Mouse (Mus musculus) heart, embryonic 15.5 days (tissue): ENCODE measurements around the gene Nde1. TPM values are rescaled to one million over a fixed set of nuclear protein-coding genes. Genes with fewer than 3 reads are reported as not detected.

Experiments
- ATAC-seq: fragments of 200-750 bp; cut with Nextera tagmentation; replicated peaks from 2 replicates; pipeline ENCODE4 v1.8.0; 2017; ENCODE audit warnings: low read depth, moderate TSS enrichment; ENCODE audit not compliant: insufficient number of reproducible peaks, insufficient read depth, low FRiP score
- H3K27ac ChIP-seq: fragments of 300-500 bp; sonication (generic); 2 replicates; pipeline ENCODE4 v1.5.1; 2015; ENCODE audit warnings: mild to moderate bottlenecking, inconsistent platforms
- H3K27me3 ChIP-seq: fragments of 300-500 bp; sonication (generic); 2 replicates; pipeline ENCODE4 v1.6.1; 2015; ENCODE audit warnings: inconsistent platforms
- H3K36me3 ChIP-seq: fragments of 300-500 bp; sonication (generic); 2 replicates; pipeline ENCODE4 v1.6.1; 2015; ENCODE audit warnings: mild to moderate bottlenecking, inconsistent platforms
- H3K4me1 ChIP-seq: fragments of 300-500 bp; sonication (generic); replicated peaks from 2 replicates; pipeline ENCODE4 v1.6.1; 2015; ENCODE audit warnings: inconsistent platforms
- H3K4me2 ChIP-seq: fragments of 300-500 bp; sonication (generic); 2 replicates; pipeline ENCODE4 v1.6.1; 2015; ENCODE audit warnings: inconsistent platforms, mild to moderate bottlenecking, moderate library complexity
- H3K4me3 ChIP-seq: fragments of 300-500 bp; sonication (generic); 2 replicates; pipeline ENCODE4 v1.5.1; 2015; ENCODE audit warnings: mild to moderate bottlenecking, inconsistent platforms
- H3K9ac ChIP-seq: fragments of 300-500 bp; sonication (generic); 2 replicates; pipeline ENCODE4 v1.6.1; 2015; ENCODE audit warnings: mild to moderate bottlenecking, inconsistent platforms
- H3K9me3 ChIP-seq: fragments of 300-500 bp; sonication (generic); replicated peaks from 2 replicates; pipeline ENCODE4 v1.6.1; 2016; ENCODE audit warnings: inconsistent platforms
- WGBS: fragments of 180-500 bp; shearing (Covaris S2); methylation state at CpG from one replicate; pipeline ENCODE4 v1.1.7; 2015; ENCODE audit warnings: mixed read lengths; 5-methylcytosine and 5-hydroxymethylcytosine counted together
- microRNA counts: library from miRNA; unstranded; fragments of <30 nt; microRNA quantifications from one replicate; lab custom pipeline; 2016
- microRNA-seq: library from miRNA; unstranded; fragments of <30 nt; microRNA quantifications from one replicate; pipeline ENCODE4, GENCODE M21; 2016
- polyA plus RNA-seq: library from polyadenylated mRNA; unstranded; fragments of >200 nt; fragmentation: Nextera tagmentation; extraction: Ambion mirVana; gene quantifications from 2 replicates; pipeline ENCODE4 v1.2.1, GENCODE M21; 2015

Nde1 gene
- polyA plus RNA-seq, 1 experiment from 2014 or later, result 63.0 TPM

GRCm38 (mm10) chr16:14237100-14237723 is 74.1 kb downstream of the Nde1 start:
- Histone ChIP-seq H3K4me1 (no peaks in the 10 kb centered on the region), H3K27ac (no peak overlapping the region), H3K4me3 (no peak overlapping the region), H3K4me2 (no peak overlapping the region), H3K9ac (no peak overlapping the region), H3K9me3 (no peaks in the 10 kb centered on the region), H3K36me3 (no peaks in the 10 kb centered on the region), H3K27me3 (peaks cover 98% of the 10 kb centered on the region)
- WGBS, result 23% methylated on average over 6 of the region's 6 CpGs
- no peak for ATAC-seq

- H3K9ac ChIP-seq, result no peak overlapping the region
- ATAC-seq, result no peak
- no peaks in the 10 kb centered on the region for H3K9me3 ChIP-seq
- H3K27me3 ChIP-seq, result peaks cover 94% of the 10 kb centered on the region
- no peak overlapping the region for H3K27ac ChIP-seq
- H3K4me1 ChIP-seq, result 0 out of 2 replicates have a peak, but pooled peaks cover 2% of the 10 kb centered on the region
- no peak overlapping the region for H3K4me3 ChIP-seq
- H3K4me2 ChIP-seq, result no peak overlapping the region
- H3K36me3 ChIP-seq, result no peaks in the 10 kb centered on the region
- WGBS, result 53% methylated on average over 3 of the region's 3 CpGs
These were observed 79.0 kb downstream of the Nde1 start for GRCm38 (mm10) chr16:14242059-14242458.

MicroRNAs encoded within 50 kb of the gene (microRNA counts, 519-probe panel; counts per million panel counts)
- 2,735 counts per million, percentile 65 among the panel's probes with 10 or more counts for microRNA mmu-miR-484 (lab: Ali Mortazavi, UCI)

Small RNAs within 50 kb of the gene (microRNA-seq; reads per million reads assigned to microRNA genes)
- gene Gm27671 (not detected), gene Mir484 (2,033 reads per million, percentile 83 among the genes with 10 or more reads in this experiment)

Other genes with a start within 250 kb of the Nde1 start
- gene 2900011O08Rik, start 176.7 kb upstream of the Nde1 start, polyA plus RNA-seq, result 0.79 and 1.2 TPM in 2 replicates
- not detected in 2 replicates for gene Ifitm7, start 176.4 kb upstream of the Nde1 start, polyA plus RNA-seq
- 9.5 and 9.7 TPM in 2 replicates for gene Marf1, start 76 bp downstream of the Nde1 start, polyA plus RNA-seq
- 4.8 and 13.6 TPM in 2 replicates for gene Myh11, start 128.1 kb downstream of the Nde1 start, polyA plus RNA-seq
- gene Fopnl, start 154.1 kb downstream of the Nde1 start, polyA plus RNA-seq, result 107 and 113 TPM in 2 replicates
- gene Abcc1, start 198.3 kb downstream of the Nde1 start, polyA plus RNA-seq, result 2.8 and 5.6 TPM in 2 replicates